Mouse (Mus musculus) A20 (cell line): ENCODE data around the gene Klhdc1.
A peak's percentile ranks its signal among the peaks of the same experiment; 100 is the strongest.

Experiments used
- DNase-seq: peaks from one replicate; pipeline ENCODE4 v3.0.0-alpha.2; 2011; ENCODE audit warnings: low read depth, low spot score

The Klhdc1 gene

DNA sequence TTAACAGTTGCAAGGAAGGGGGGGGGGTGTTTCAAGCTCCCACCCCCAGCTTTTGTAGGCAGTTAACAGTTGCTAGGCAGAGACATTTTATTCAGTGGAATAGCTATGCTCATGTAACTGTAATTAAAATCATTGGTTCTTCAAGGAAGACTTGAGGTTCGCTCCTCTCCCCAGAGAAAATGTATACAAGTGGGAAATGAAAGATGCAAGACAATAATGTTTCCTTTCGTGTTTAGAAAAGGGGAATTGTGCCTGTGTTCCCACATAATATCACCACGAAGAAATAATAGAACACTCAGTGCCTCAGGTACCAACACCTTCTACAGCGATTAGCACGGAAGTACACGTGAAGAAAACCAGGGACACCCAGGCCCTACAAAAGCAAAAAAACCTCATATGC, at the start of gene Klhdc1:
TSS of gene Klhdc1 (plus strand) at position 301 of the 400 bp plus-strand sequence.
- no peak for DNase-seq

DNA sequence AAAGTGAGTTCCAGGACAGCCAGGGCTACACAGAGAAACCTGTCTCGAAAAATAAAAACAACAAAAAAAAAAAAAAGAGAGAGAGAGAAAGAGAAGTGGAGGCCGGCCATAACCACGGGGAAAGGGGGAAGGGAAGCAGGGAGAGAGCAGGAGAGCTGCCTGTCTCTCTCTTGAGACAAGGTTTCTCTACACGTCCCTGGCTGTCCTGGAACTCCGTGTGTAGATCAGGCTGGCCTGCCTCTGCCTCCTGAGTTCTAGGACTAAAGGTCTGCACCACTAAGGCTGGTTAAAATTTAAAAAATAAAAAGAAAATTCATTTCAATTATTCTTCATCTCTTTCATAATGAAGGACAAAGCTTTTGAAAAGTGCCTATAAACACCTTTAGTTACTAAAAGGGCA, 49.6 kb upstream of the Klhdc1 start:
- no peak for DNase-seq

DNA sequence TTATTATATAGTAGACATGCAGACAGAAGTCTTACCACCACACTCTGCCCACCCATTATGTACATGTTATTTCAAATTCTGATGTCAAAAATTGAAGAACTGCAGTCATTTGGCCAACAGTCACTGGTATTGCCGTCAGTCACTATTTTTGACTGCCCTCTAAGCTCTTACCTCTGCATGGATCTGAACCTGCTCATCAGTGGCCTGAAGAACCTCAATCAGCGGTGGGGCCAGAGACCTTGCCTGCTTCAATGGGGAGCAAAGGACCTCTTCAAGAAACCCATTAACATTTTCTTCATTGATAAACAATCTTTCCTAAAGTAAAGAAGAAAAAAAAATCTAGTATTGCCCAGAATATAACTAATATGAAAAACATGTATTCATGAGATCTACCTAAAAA, 48.3 kb upstream of the Klhdc1 start:
- no peak for DNase-seq

DNA sequence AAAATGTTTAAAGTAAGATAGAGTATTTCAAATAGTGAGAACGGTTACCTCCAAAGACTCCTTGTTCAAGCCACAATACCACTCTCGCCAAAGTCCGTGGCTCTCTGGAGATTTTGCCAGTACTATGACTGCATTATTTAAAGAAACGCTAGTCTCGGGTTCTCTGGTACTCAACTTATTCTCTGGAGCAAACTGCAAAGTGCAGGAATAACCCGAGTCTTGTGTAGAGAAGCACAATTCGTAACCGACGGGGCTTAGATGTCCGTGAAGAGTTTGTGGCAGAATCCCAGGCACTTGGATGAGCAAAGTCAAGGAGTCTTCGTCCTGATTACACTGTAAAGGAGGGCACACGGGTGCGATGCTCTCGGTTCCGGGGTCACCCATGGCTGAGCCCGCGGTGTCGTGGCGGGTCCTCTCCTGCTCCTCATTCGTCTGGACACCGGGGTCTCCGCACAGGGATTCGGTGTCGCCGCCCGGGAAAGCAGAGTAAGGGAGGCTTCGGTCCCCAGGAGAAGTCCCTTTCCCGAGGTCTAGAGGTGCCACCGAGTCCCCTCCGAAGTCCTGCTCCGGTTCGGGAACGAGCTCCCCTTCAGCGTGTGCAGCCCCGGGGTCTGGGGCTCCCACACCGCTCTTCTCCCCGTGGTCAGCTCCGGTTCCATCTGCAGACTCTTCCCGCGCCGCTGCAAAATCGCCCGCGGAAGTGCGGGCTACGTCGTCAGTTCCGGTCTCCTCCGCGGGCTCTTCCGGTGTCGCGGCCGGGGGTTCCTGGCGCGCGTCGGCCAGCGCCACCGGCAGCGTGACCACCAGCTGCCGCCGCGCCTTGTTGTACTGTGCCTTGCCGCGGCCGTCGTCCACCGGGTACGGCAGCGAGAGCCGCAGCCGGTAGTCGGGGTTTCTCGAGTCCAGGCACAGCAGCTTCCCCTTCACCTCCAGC, 44.3 kb upstream of the Klhdc1 start, which contains the start of gene Gm49383:
TSS of gene Gm49383 (minus strand) at position 661 of the 934 bp plus-strand sequence.
- peak; percentile 89 for DNase-seq

- DNase-seq: peak; percentile 87
Observed at GRCm38 (mm10) chr12:69197378-69198163, 43.4 kb upstream of the Klhdc1 start.

- DNase-seq: peak; percentile 88
Observed at GRCm38 (mm10) chr12:69198164-69198535, 42.8 kb upstream of the Klhdc1 start, which contains the start of gene Dnaaf2. Dnaaf2 (minus strand) TSS chr12:69198429.

DNA sequence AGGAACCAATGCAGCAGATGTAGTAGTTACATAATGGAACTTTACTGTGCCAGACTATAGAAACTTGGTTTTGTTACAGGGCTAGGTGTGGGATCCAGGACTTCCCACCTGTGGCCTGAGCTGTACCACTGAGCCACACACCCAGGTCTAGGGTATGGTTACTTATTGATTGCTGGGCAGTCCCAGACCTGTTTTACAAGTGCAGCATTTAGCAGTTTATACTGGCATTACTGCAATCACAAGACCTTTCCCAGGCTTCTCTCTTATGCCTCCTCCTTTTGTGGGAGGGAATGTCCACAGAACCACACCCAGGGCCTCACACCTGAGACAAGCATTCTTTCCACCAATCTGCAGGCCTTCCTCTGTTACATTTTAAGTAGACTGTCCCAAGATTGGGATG, 42.0 kb upstream of the Klhdc1 start:
- no peak for DNase-seq

- no peak for DNase-seq
Observed at GRCm38 (mm10) chr12:69204052-69204833, 36.7 kb upstream of the Klhdc1 start, which contains the start of gene Gm49384. Gm49384 (minus strand) TSS chr12:69204267.

DNA sequence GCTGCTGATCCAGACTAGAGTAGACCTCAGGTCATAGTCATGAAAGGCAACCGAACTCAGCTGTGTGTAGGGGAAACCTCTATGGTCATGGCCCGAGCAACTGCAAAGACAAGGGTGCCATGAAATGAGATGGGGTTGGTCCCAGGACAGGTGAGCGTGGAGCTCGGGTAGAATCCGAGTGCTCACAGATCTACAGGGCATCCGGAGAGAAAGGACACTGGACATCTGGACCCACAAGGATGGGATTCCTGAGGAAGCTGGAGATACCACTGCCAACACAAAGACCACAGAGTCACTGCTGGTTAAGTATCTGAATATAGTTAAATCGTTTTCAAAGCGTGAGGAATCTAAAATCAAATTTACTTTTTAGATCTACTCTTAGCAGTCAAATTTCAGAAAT, 33.6 kb upstream of the Klhdc1 start:
- DNase-seq: no peak

GRCm38 (mm10) chr12:69207926-69208325, 33.0 kb upstream of the Klhdc1 start:
- no peak for DNase-seq

DNA sequence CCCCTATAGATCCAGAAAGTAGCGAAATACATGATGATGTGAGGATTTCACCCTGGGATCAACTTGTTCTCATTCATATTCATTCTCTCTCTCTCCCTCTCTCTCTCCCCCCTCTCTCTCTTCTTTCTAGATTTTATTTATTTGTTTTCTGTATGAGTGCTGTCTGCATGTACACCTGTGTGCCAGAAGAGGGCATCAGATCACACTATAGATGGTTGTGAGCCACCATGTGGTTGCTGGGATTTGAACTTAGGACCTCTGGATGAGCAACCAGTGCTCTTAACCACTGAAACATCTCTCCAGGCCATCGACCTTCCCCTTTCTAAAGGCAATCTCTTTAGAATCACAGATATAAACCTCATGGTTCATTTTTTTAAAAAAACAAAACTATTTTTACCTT, 32.5 kb upstream of the Klhdc1 start:
- DNase-seq: no peak

DNA sequence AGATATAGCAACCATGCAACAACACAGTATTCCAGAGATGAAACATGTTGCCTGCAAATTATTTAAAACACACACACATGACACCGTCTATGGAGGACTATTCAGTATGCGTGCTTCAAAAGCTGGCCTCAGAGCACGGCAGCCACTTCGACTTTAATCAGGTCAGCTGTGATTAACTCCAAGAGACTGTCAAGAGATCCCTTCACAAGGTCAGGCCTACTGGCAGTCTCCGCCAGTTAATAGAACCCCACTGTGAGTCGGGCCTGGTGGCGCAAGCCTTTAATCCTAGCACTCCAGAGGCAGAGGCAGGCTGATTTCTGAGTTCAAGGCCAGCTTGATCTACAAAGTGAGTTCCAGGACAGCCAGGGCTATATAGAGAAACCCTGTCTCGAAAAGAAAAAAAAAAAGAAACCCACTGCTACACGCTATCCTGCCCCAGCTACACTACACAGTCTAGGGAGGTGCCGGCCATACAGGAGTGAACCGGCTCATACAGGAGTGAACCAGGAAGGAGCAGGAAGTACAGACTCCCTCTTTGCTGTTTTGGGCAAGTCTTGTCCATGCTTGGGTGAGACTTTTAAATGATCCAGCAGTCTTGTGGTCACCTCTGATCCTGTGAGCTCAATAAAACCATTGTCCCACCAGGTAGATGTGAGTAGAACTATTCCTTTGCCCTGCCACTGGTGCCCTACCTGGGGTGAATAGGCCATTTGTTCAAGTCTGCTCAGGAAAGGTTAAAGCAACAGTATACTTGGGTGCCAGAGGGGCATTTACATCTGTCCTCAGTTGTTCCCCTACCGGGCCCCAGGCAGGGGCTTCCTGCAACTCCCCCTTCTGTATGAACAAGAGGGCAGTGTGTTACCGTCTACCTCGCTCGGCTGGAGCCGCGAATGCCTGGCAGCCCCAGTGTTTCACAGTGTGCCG, 30.7 kb upstream of the Klhdc1 start:
- DNase-seq: no peak

- DNase-seq: no peak
Observed at GRCm38 (mm10) chr12:69211057-69211456, 29.9 kb upstream of the Klhdc1 start.

- DNase-seq: no peak
Observed at GRCm38 (mm10) chr12:69213186-69213777, 27.7 kb upstream of the Klhdc1 start.

DNA sequence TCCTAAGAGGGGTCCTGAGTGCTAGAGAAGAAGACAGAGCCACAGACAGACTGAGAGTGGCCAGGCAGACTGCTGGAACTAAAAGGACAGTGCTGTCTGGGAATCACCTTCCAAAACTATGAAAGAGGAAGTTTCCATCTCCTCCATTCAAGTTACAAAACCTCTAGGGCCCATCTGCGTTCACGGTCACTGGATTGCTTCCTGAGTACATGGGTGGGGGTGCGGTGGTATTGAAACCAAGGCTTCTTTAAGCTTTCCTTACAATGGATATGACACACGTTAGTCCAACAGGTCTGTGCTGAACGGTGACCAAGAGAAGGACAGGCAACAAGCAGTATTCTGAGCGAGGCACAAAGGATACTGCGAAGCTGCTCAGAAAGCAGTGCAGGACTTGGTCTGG, 26.6 kb upstream of the Klhdc1 start:
- no peak for DNase-seq

- no peak for DNase-seq
Observed at GRCm38 (mm10) chr12:69215000-69215785, 25.8 kb upstream of the Klhdc1 start.

DNA sequence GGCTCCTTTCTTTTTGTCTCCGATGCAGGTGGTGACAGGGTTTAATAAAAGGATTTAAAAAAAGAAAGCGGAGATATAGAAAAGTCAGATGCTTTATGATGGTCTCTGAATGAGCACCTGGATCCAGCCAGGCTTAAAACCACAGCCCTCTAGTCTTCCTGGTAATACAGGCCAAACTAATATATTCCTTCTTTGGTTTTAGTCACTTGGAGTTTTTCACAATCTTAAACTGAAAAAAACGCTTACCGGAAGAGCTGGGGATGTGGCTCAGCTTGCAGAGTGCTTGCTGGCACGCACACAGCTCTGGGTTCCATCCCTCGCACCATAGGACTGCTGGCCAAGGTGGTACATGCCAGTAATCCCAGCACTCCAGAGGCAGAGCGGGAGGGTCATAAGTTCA, 24.4 kb upstream of the Klhdc1 start:
- no peak for DNase-seq

DNA sequence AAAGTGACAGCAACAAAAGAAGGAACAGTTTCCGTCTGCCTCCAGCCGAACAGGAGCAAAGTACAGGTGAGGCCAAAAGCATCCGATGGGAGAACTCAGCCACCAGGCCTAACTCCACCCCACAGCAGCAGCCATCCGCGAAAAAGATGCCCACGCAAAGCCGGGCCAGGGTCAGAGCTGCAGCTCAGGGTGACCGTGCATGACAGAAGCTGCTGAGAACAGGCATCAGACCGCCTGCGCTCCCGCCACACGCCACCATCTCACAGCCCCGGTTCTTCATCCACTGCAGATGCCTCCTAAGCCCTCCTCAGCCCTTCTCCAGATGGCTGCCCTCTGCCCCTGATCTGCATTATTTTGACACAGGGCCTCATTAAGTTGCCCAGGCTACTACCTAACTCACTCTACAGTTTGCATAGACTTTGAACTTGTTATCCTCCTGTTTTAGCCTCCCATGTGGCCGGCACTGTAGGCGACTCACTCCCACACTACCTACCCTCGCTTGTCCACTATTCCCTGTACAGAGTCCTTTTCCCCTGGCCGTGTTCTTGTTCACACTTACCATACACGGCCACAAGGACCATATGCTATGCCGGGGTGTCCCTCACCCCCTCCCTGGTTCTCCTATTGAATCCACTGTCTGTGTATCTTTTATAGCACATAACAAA, 20.2 kb upstream of the Klhdc1 start:
- no peak for DNase-seq
